Mouse (Mus musculus): ENCODE data around the gene Cop1.

DNA sequence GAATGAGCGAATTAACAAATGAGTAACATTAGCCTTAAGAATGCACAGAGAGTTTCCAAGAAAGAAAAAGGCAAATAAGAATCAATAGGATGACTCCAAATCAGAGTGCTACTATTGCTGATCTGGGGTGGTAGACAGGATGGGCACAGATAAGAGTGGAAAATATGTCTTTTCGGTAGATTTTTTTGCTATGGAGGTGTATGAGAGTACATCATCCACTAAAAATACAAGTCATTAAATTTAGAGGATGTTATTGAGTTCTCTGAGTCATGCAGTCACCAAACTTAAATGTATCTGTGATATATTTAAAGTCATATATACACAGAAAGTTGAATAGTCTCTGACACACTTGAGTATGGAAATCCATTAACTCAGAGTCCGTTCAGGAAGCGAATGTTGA, 14.7 kb upstream of the Cop1 start:
- TF ChIP-seq CTCF (IDR thresholded peaks at IDR 0.05; ENCODE audit: low read depth, low read length) (no peak), POLR2A (IDR thresholded peaks at IDR 0.05; ENCODE audit: insufficient read depth, low read length) (no peak)
